Mouse (Mus musculus) ovary, postnatal 14 days (tissue): ENCODE measurements around the gene Top3a.

Experiments used
- DNase-seq: peaks from one replicate; pipeline ENCODE4 v3.0.0; 2022; ENCODE audit warnings: low spot score

Top3a gene

GRCm38 (mm10) chr11:60711218-60711617 is 65.9 kb downstream of the Top3a start:
- DNase-seq, result no peak

- DNase-seq, result no peak
Measured at GRCm38 (mm10) chr11:60709481-60710465, 67.4 kb downstream of the Top3a start.

- no peak for DNase-seq
Measured at GRCm38 (mm10) chr11:60708631-60709030, 68.5 kb downstream of the Top3a start.

DNA sequence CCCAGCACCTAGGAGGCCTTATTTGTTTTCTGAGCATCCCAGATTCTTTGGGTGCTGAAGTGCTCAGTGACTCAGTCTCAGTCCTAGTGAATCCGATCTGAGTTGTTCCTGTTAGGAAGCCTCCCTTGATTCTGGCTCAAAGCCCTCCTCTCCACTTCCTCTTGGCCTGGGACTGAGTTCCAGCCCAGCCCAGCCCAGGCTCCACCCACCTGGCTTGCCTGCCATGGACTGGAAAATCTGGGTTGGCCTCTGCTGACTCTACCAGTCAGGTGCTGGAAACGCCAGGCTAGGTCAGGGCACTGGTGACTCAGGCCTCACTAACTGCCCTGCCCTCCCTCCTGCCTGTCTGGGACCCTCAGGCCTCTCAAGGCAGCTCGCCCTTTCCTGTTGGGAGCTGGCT is 69.5 kb downstream of the Top3a start:
- DNase-seq, result peak; percentile 61

DNA sequence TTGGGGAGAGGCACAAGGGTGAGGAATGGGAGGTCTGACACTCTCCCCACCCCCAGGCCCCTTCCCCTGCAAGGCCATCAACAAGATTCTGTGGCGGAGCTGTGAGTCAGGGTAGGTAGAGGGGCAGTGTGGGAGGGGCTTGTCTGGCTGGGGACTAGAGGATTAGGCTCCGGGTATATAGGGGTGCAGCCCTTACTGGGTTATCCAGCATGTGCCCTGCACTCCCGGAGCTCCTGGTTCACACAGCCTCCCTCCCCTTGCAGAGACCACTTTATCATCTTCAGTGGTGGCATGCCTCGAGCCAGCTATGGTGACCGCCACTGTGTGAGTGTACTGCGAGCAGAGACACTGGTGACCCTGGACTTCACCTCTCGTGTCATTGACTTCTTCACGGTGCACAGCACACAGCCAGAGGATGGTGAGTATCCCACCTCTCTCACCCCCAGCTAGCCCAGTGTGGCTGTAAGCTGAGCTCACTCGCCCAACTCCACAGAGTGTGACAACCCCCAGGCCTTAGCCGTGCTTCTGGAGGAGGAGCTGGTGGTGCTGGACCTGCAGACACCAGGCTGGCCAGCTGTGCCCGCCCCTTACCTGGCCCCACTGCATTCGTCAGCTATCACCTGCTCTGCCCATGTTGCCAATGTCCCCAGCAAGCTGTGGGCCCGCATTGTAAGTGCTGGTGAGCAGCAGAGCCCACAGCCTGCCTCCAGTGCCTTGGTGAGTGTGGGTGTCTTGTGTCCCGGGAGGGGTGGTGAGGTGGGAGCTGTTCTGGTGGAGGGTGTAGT is 70.3 kb downstream of the Top3a start:
- no peak for DNase-seq

DNA sequence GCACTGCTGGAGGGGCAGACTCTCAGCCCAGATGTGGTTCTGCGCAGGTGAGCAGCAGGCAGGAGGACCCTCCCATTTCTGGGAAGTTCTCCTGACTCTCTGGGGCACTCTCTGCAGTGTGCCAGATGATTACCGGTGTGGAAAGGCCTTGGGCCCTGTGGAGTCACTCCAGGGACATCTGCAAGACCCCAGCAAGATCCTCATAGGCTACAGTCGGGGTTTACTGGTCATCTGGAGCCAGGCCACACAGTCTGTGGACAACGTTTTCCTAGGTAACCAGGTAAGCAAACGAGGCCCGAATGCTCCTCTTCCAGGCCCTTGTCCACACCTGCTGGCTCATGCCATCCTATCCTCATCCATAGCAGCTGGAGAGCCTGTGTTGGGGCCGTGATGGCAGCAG is 71.1 kb downstream of the Top3a start:
- no peak for DNase-seq

- DNase-seq, result no peak
Measured at GRCm38 (mm10) chr11:60705255-60705654, 71.9 kb downstream of the Top3a start.

- no peak for DNase-seq
Measured at GRCm38 (mm10) chr11:60704023-60704880, 72.9 kb downstream of the Top3a start.

DNA sequence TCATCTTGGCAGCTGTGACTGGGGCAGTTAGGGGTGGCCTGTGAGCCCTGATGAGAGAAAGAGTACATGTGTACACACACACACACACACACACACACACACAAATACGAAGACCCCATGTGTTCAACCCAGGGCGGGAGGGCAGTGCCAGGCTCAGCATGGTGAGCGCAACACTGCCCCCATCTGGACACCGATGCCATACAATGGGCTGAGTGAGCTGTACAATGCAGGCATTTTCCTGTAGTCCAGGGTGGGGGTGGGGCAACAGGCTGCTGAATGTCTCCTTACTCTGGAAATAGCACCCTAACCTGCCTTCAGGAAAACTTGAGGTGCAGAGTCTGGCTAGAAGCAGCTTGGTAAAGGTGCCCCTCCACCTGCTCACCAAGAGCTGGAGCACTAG is 74.0 kb downstream of the Top3a start:
- peak; percentile 51 for DNase-seq

DNA sequence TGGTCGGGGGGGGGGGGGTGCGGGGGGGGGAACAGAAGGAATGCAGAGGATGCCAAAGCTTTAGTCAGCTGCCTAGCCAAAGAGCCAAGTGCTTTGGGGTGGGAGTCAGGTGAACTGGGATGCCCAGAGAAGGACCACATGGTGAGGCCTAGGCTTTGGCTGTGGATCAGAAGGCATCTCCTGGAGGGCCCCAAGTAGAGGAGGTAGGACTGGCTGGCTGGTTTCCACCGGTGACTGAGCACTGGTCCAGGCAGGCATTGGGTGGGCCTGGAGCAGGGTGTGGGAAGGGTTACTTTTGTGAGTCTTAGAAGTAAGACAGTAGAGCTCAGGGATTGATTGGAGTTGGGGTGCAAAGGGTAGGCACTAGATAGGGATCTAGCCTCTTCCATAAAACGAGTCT is 75.6 kb downstream of the Top3a start:
- DNase-seq, result no peak

DNA sequence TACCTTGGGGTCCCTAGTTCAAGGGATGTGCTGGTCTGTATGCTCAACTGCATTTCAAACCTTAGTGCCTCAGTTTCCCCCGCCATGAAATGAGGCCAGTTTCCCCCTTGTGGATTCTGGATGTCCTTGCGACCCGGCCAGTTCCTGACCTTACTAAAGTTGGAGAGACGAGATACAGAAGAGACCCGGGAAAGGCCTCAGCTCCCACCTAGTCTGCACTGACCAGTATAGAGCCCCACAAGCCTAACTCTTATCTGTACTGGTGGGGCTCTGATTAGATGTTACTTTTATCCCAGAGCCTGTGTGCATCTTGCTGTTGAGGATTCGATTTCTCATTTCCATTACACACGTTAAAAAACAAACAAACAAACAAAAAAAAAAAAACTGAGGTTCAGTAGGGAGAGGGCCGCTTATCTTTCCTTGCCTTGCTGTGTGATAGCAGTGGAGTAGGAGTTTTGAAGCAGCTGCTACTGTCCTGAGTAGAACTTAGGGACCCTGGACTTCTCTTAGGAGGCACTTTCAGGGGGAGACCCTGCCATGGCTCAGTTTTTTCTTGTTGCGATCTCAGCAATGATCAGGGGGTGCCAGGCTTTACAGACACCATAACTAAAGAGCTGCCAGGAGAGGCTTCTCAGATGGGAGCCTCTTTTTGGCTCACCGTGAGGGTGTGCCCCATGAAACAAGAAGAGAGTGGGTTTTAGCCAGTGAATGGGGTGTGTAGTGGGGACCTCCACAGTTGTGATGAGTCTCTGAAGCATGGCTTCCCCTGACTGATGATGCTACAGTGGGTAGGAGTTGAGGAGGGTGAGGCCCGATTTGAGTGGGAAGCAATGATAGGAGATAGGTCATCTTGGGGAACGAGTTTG is 76.6 kb downstream of the Top3a start:
- DNase-seq, result no peak

- DNase-seq, result peak; percentile 67
Measured at GRCm38 (mm10) chr11:60699524-60700075, 77.6 kb downstream of the Top3a start, which contains the start of gene Llgl1. Llgl1 (plus strand) TSS chr11:60699723.

DNA sequence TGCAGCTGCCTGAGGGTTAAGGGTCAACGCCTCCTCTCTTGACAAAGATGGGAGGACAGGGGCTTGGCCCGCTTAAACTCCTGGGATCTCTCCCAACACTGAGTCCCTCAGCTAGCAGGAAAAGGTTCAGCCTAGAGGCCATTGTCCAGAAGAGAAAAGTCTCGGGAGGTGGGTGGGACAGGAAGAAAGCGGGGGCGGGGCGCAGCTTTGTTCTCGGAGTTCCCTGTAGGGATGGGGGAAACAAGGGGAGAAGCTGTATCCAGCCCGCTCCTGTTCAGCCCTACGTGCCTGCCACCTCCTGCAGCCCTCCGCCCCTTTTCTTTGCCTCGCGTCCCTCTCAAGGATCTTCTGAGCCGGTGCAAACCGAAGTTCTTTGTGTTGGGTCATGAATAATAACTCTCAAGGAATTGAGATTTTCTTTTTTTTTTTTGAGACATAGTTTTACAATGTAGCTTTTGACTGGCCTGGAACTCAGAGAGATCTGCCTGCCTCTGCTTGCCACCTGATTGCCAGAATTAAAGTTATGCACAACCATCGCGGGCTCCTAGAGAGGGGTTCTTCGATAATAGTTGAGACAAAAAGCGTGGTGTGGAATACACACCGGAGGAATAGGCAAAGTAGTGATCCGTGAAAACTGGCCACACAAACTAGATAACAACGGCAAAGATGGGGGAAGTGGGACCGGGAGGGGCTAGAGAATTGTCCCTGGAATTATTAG is 78.2 kb downstream of the Top3a start:
- DNase-seq, result peak; percentile 63

- DNase-seq, result no peak
Measured at GRCm38 (mm10) chr11:60697561-60697960, 79.6 kb downstream of the Top3a start.

DNA sequence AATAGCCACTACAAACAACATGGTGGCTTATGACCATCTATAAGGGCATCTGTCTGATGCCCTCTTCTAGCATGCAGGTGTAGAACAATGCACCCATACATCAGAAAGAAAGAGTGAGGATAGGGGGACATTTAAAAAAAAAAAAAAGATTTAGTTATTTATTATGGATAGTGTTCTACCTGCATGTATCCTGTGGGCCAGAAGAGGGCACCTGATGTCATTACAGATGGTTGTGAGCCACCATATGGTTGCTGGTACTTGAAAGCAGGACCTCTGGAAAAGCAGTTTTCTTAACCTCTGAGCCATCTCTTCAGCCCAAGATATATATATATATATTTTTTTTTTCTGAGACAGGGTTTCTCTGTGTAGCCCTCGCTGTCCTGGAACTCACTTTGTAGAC is 81.0 kb downstream of the Top3a start:
- DNase-seq, result no peak
